Mouse (Mus musculus) embryonic facial prominence, embryonic 10.5 days (tissue): ENCODE data around the gene Wtap. TPM values are rescaled to one million over a fixed set of nuclear protein-coding genes. Genes with fewer than 3 reads are reported as not detected.
"Not testable (repeated sequence)": the region's sequence is repeated elsewhere in the genome, so short reads cannot be mapped to it uniquely, and the experiment has no call there.

Source experiments
- DNase-seq: peaks from one replicate; pipeline ENCODE4 v3.0.0-alpha.2; 2017; ENCODE audit warnings: low spot score
- H3K27ac ChIP-seq: fragments of 300-500 bp; sonication (generic); replicated peaks from 2 replicates; pipeline ENCODE4 v1.5.1; 2016; ENCODE audit warnings: mild to moderate bottlenecking
- H3K27me3 ChIP-seq: fragments of 300-500 bp; sonication (generic); replicated peaks from 2 replicates; pipeline ENCODE4 v1.6.1; 2016; ENCODE audit warnings: low read depth, mild to moderate bottlenecking; ENCODE audit not compliant: poor library complexity, severe bottlenecking
- H3K36me3 ChIP-seq: fragments of 300-500 bp; sonication (generic); replicated peaks from 2 replicates; pipeline ENCODE4 v1.6.1; 2016; ENCODE audit warnings: mild to moderate bottlenecking, moderate library complexity
- H3K4me1 ChIP-seq: fragments of 300-500 bp; sonication (generic); 2 replicates; pipeline ENCODE4 v1.6.1; 2016
- H3K4me3 ChIP-seq: fragments of 300-500 bp; sonication (generic); 2 replicates; pipeline ENCODE4 v1.5.1; 2016; ENCODE audit warnings: mild to moderate bottlenecking, moderate library complexity
- H3K9me3 ChIP-seq: fragments of 300-500 bp; sonication (generic); 2 replicates; pipeline ENCODE4 v1.6.1; 2016; ENCODE audit warnings: mild to moderate bottlenecking
- WGBS: fragments of 180-500 bp; shearing (Covaris S2); methylation state at CpG from one replicate; pipeline ENCODE4 v1.1.7; 2016; 5-methylcytosine and 5-hydroxymethylcytosine counted together
- polyA plus RNA-seq: library from polyadenylated mRNA; unstranded; fragments of >200 nt; fragmentation: Nextera tagmentation; extraction: Ambion mirVana; gene quantifications from 2 replicates; pipeline ENCODE4 v1.2.1, GENCODE M21; 2016

The Wtap gene
- polyA plus RNA-seq, 1 experiment from 2014 or later: 153 TPM

GRCm38 (mm10) chr17:12956664-12957063 lies 37.3 kb downstream of the Wtap start:
- H3K27ac ChIP-seq: no peak overlapping the region
- no peak overlapping the region for H3K4me3 ChIP-seq
- H3K4me1 ChIP-seq: peaks cover 14% of the 10 kb centered on the region
- no peaks in the 10 kb centered on the region for H3K27me3 ChIP-seq
- no peak for DNase-seq
- H3K9me3 ChIP-seq: no peaks in the 10 kb centered on the region
- 91% methylated on average over 8 of the region's 8 CpGs for WGBS
- peaks cover 53% of the 10 kb centered on the region for H3K36me3 ChIP-seq

- Histone ChIP-seq H3K4me3 (no peak overlapping the region), H3K27me3 (no peaks in the 10 kb centered on the region), H3K4me1 (no peaks in the 10 kb centered on the region), H3K36me3 (peaks cover 83% of the 10 kb centered on the region), H3K27ac (no peak overlapping the region), H3K9me3 (no peaks in the 10 kb centered on the region)
- WGBS: 92% methylated on average over 5 of the region's 5 CpGs
- DNase-seq: no peak
Measured at GRCm38 (mm10) chr17:12949669-12950068, 44.3 kb downstream of the Wtap start.

GRCm38 (mm10) chr17:12942459-12943162 lies 51.4 kb downstream of the Wtap start:
- H3K4me1 ChIP-seq: peaks cover 11% of the 10 kb centered on the region
- no peak overlapping the region for H3K4me3 ChIP-seq
- no peaks in the 10 kb centered on the region for H3K9me3 ChIP-seq
- DNase-seq: no peak
- H3K27me3 ChIP-seq: no peaks in the 10 kb centered on the region
- H3K36me3 ChIP-seq: peaks cover 55% of the 10 kb centered on the region
- H3K27ac ChIP-seq: no peak overlapping the region
- 91% methylated on average over 6 of the region's 6 CpGs for WGBS

GRCm38 (mm10) chr17:12941543-12942260 lies 52.3 kb downstream of the Wtap start:
- Histone ChIP-seq H3K9me3 (no peaks in the 10 kb centered on the region), H3K4me1 (peaks cover 11% of the 10 kb centered on the region), H3K27ac (no peak overlapping the region), H3K4me3 (no peak overlapping the region), H3K36me3 (peaks cover 48% of the 10 kb centered on the region), H3K27me3 (no peaks in the 10 kb centered on the region)
- DNase-seq: no peak
- WGBS: 80% methylated on average over 8 of the region's 8 CpGs

GRCm38 (mm10) chr17:12940151-12940805 lies 53.7 kb downstream of the Wtap start, which contains the start of gene Acat3:
Gene Acat3 (minus strand): TSS chr17:12940600.
- Histone ChIP-seq H3K36me3 (peaks cover 34% of the 10 kb centered on the region), H3K27ac (no peak within 1 kb of the TSS), H3K9me3 (no peaks in the 10 kb centered on the region), H3K27me3 (no peaks in the 10 kb centered on the region), H3K4me3 (peak within 1 kb of the TSS; percentile 48), H3K4me1 (peaks cover 11% of the 10 kb centered on the region)
- peak; percentile 41 for DNase-seq
- WGBS: 16% methylated on average over 27 of the region's 27 CpGs

- not testable (repeated sequence) for H3K9me3 ChIP-seq
- peak overlapping the region; percentile 48 for H3K4me3 ChIP-seq
Measured at GRCm38 (mm10) chr17:12939377-12940148, 54.4 kb downstream of the Wtap start.

GRCm38 (mm10) chr17:12938077-12938476 lies 55.9 kb downstream of the Wtap start:
- Histone ChIP-seq H3K9me3 (no peaks in the 10 kb centered on the region), H3K4me3 (no peak overlapping the region), H3K36me3 (peaks cover 13% of the 10 kb centered on the region), H3K27me3 (no peaks in the 10 kb centered on the region), H3K4me1 (peaks cover 11% of the 10 kb centered on the region), H3K27ac (no peak overlapping the region)
- 52% methylated on average over 2 of the region's 2 CpGs for WGBS
- DNase-seq: no peak

More at GRCm38 (mm10) chr17:12939377-12940148, 54.4 kb downstream of the Wtap start:
- Histone ChIP-seq H3K4me1 (peaks cover 11% of the 10 kb centered on the region), H3K36me3 (peaks cover 27% of the 10 kb centered on the region)
- DNase-seq, H3K27me3 ChIP-seq, H3K27ac ChIP-seq: not testable (repeated sequence)
- 60% methylated on average over 3 of the region's 12 CpGs for WGBS

GRCm38 (mm10) chr17:12937412-12937970 lies 56.5 kb downstream of the Wtap start:
- Histone ChIP-seq H3K36me3 (peaks cover 7% of the 10 kb centered on the region), H3K27me3 (no peaks in the 10 kb centered on the region), H3K4me3 (no peak overlapping the region), H3K27ac (no peak overlapping the region), H3K9me3 (no peaks in the 10 kb centered on the region), H3K4me1 (peaks cover 11% of the 10 kb centered on the region)
- no peak for DNase-seq
- 85% methylated on average over 2 of the region's 2 CpGs for WGBS

- no peaks in the 10 kb centered on the region for H3K27me3 ChIP-seq
- no peaks in the 10 kb centered on the region for H3K9me3 ChIP-seq
- peaks cover 3% of the 10 kb centered on the region for H3K36me3 ChIP-seq
- H3K27ac ChIP-seq: no peak overlapping the region
- no peak for DNase-seq
- no peak overlapping the region for H3K4me3 ChIP-seq
- peaks cover 9% of the 10 kb centered on the region for H3K4me1 ChIP-seq
- 61% methylated on average over 4 of the region's 4 CpGs for WGBS
Measured at GRCm38 (mm10) chr17:12935719-12936118, 58.2 kb downstream of the Wtap start.

GRCm38 (mm10) chr17:12931576-12931975 lies 62.4 kb downstream of the Wtap start:
- 87% methylated on average over 5 of the region's 5 CpGs for WGBS
- not testable (repeated sequence) for H3K4me3 ChIP-seq

GRCm38 (mm10) chr17:12925703-12926180 lies 68.2 kb downstream of the Wtap start:
- DNase-seq: no peak
- Histone ChIP-seq H3K4me3 (no peak overlapping the region), H3K27ac (no peak overlapping the region), H3K9me3 (no peaks in the 10 kb centered on the region), H3K36me3 (peaks cover 73% of the 10 kb centered on the region), H3K27me3 (no peaks in the 10 kb centered on the region), H3K4me1 (no peaks in the 10 kb centered on the region)
- 88% methylated on average over 8 of the region's 8 CpGs for WGBS

More at GRCm38 (mm10) chr17:12931576-12931975, 62.4 kb downstream of the Wtap start:
- not testable (repeated sequence) for DNase-seq, H3K27ac ChIP-seq, H3K27me3 ChIP-seq, H3K9me3 ChIP-seq, H3K4me1 ChIP-seq
- peaks cover 18% of the 10 kb centered on the region for H3K36me3 ChIP-seq

GRCm38 (mm10) chr17:12925001-12925400 lies 69.0 kb downstream of the Wtap start:
- Histone ChIP-seq H3K9me3 (no peaks in the 10 kb centered on the region), H3K27me3 (no peaks in the 10 kb centered on the region), H3K36me3 (peaks cover 80% of the 10 kb centered on the region), H3K27ac (no peak overlapping the region), H3K4me3 (no peak overlapping the region), H3K4me1 (no peaks in the 10 kb centered on the region)
- WGBS: 89% methylated on average over 3 of the region's 3 CpGs
- DNase-seq: no peak
